Mouse (Mus musculus): ENCODE results near the gene Cfap77. TPM values are rescaled to one million over a fixed set of nuclear protein-coding genes. Genes with fewer than 3 reads are reported as not detected.

Gene Cfap77
- polyA plus RNA-seq, 2 experiments = 0.29 to 0.88 TPM

GRCm38 (mm10) chr2:28881275-28881674 lies 173.6 kb downstream of the Cfap77 start:
- H3K36me3 ChIP-seq (ENCODE audit: control insufficient read depth, insufficient read depth, low read length) = peaks cover 51% of the 10 kb centered on the region
- no peaks in the 10 kb centered on the region for H3K27me3 ChIP-seq (ENCODE audit: control insufficient read depth, insufficient read depth, low read length)
- no peak for ATAC-seq (ENCODE audit: low FRiP score, low read depth)
- TF ChIP-seq POLR2A (IDR thresholded peaks at IDR 0.05; ENCODE audit: borderline replicate concordance, extremely low read depth, insufficient read depth, insufficient read length) = no peak
- no peak overlapping the region for H3K9ac ChIP-seq (ENCODE audit: low read depth, low read length, severe bottlenecking)
- H3K4me3 ChIP-seq (replicated peaks; ENCODE audit: low read length) = no peak overlapping the region
- no peak overlapping the region for H3K27ac ChIP-seq (replicated peaks; ENCODE audit: low read depth, low read length)
- H3K4me2 ChIP-seq (replicated peaks; ENCODE audit: low read depth, low read length, severe bottlenecking) = no peak overlapping the region
- H3K4me1 ChIP-seq (ENCODE audit: control insufficient read depth, insufficient read depth, low read length) = no peaks in the 10 kb centered on the region
- 92% methylated on average over 3 of the region's 3 CpGs for WGBS
- DNase-seq (ENCODE audit: low spot score) = no peak
- H3K9me3 ChIP-seq (ENCODE audit: control insufficient read depth, low read length) = no peaks in the 10 kb centered on the region

Other genes starting within 250 kb of the Cfap77 start
- gene Gtf3c4, start 214.7 kb downstream of the Cfap77 start, polyA plus RNA-seq (2012; rRNA removed) = 15.6 and 16.2 TPM in 2 replicates
- 20.9 and 23.7 TPM in 2 replicates for gene Gtf3c4, start 214.7 kb downstream of the Cfap77 start, polyA plus RNA-seq (2014; fragmentation: Nextera tagmentation; extraction: Ambion mirVana)
- gene Ddx31, start 214.7 kb downstream of the Cfap77 start, polyA plus RNA-seq (2012; rRNA removed) = 12.9 and 13.1 TPM in 2 replicates
- gene Ddx31, start 214.7 kb downstream of the Cfap77 start, polyA plus RNA-seq (2014; fragmentation: Nextera tagmentation; extraction: Ambion mirVana) = 13.3 and 15.1 TPM in 2 replicates
- gene Barhl1, start 138.4 kb downstream of the Cfap77 start, polyA plus RNA-seq (2012; rRNA removed) = 0.13 and 0.54 TPM in 2 replicates
- gene Barhl1, start 138.4 kb downstream of the Cfap77 start, polyA plus RNA-seq (2014; fragmentation: Nextera tagmentation; extraction: Ambion mirVana) = not detected in 2 replicates
- 13.0 and 13.4 TPM in 2 replicates for gene Ttf1, start 5.2 kb upstream of the Cfap77 start, polyA plus RNA-seq (2012; rRNA removed)
- 8.2 and 9.5 TPM in 2 replicates for gene Ttf1, start 5.2 kb upstream of the Cfap77 start, polyA plus RNA-seq (2014; fragmentation: Nextera tagmentation; extraction: Ambion mirVana)
- 8.9 and 10.0 TPM in 2 replicates for gene Setx, start 69.1 kb upstream of the Cfap77 start, polyA plus RNA-seq (2012; rRNA removed)
- 10.0 and 13.2 TPM in 2 replicates for gene Setx, start 69.1 kb upstream of the Cfap77 start, polyA plus RNA-seq (2014; fragmentation: Nextera tagmentation; extraction: Ambion mirVana)
- gene Ntng2, start 197.9 kb upstream of the Cfap77 start, polyA plus RNA-seq (2012; rRNA removed) = 3.3 and 3.8 TPM in 2 replicates
- gene Ntng2, start 197.9 kb upstream of the Cfap77 start, polyA plus RNA-seq (2014; fragmentation: Nextera tagmentation; extraction: Ambion mirVana) = 0.26 and 1.00 TPM in 2 replicates